Mouse (Mus musculus) pancreas, adult 10 weeks (tissue): ENCODE data around the gene Sprr2f. TPM values are rescaled to one million over a fixed set of nuclear protein-coding genes. Genes with fewer than 3 reads are reported as not detected.

Experiments used
- polyA plus RNA-seq: library from polyadenylated mRNA; stranded (reverse); fragments of 350-450 nt; fragmentation: Illumina TruSeq; extraction: RNeasy Lipid Tissue Mini Kit (QIAGEN cat#74804); gene quantifications from one replicate; pipeline ENCODE4 v1.2.3, GENCODE M21; 2015; ENCODE audit warnings: low read depth, low replicate concordance; ENCODE audit not compliant: insufficient read depth

Sprr2f gene
- not detected for polyA plus RNA-seq

GRCm38 (mm10) chr3:92364887-92365286 is at the start of gene Sprr2f:
Gene Sprr2f (plus strand): TSS chr3:92365187.

GRCm38 (mm10) chr3:92316320-92316719 is 48.7 kb upstream of the Sprr2f start, which contains the start of gene Sprr2b:
Gene Sprr2b (plus strand): TSS chr3:92316620.

GRCm38 (mm10) chr3:92338840-92339239 is 26.1 kb upstream of the Sprr2f start, which contains the start of gene Sprr2d:
Gene Sprr2d (plus strand): TSS chr3:92339140.

GRCm38 (mm10) chr3:92351843-92352242 is 13.1 kb upstream of the Sprr2f start, which contains the start of gene Sprr2e:
Gene Sprr2e (plus strand): TSS chr3:92352143.

GRCm38 (mm10) chr3:92385385-92385784 is 20.4 kb downstream of the Sprr2f start, which contains the start of gene Sprr2h:
Gene Sprr2h (plus strand): TSS chr3:92385685.

DNA sequence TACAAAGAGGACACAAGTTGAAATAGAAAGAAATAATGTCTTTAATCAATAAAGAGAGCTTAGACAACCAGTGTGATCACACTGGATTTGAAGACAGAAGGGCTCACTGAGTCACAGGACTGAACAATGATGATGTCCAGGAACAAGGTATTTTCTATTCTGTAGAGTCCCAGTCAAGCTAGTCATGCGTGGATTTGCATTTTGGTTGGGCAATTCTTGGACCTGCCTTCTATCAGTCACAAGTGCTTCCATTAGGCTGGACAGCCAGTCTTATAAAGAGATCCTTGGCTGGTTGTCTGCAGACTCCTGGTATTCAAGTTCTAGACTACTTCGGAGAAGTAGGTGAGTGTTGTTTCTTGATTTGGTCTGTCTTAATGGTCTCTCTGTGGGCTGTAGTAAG is 42.7 kb downstream of the Sprr2f start, which contains the start of gene Sprr2i:
Gene Sprr2i, plus strand, starts transcription at position 301 of the 400 bp plus-strand sequence.

Other genes with a start within 250 kb of the Sprr2f start
- not detected for gene Prr9, start 241.2 kb upstream of the Sprr2f start, polyA plus RNA-seq
- not detected for gene Lelp1, start 222.4 kb upstream of the Sprr2f start, polyA plus RNA-seq
- gene Sprr2a1, start 149.4 kb upstream of the Sprr2f start, polyA plus RNA-seq: not detected
- not detected for gene Sprr2a2, start 149.3 kb upstream of the Sprr2f start, polyA plus RNA-seq
- not detected for gene Sprr2a3, start 79.8 kb upstream of the Sprr2f start, polyA plus RNA-seq
- not detected for gene Sprr2b, start 48.6 kb upstream of the Sprr2f start, polyA plus RNA-seq
- gene Sprr2d, start 26.0 kb upstream of the Sprr2f start, polyA plus RNA-seq: not detected
- not detected for gene Sprr2e, start 13.0 kb upstream of the Sprr2f start, polyA plus RNA-seq
- gene Sprr2h, start 20.5 kb downstream of the Sprr2f start, polyA plus RNA-seq: not detected
- gene Sprr2i, start 42.8 kb downstream of the Sprr2f start, polyA plus RNA-seq: not detected
- gene Sprr2j-ps, start 52.9 kb downstream of the Sprr2f start, polyA plus RNA-seq: not detected
- not detected for gene Gm9774, start 64.2 kb downstream of the Sprr2f start, polyA plus RNA-seq
- gene Sprr2k, start 67.4 kb downstream of the Sprr2f start, polyA plus RNA-seq: not detected
- gene Sprr1b, start 73.6 kb downstream of the Sprr2f start, polyA plus RNA-seq: not detected
- not detected for gene Sprr3, start 93.5 kb downstream of the Sprr2f start, polyA plus RNA-seq
- not detected for gene Sprr1a, start 120.7 kb downstream of the Sprr2f start, polyA plus RNA-seq
- not detected for gene Sprr4, start 135.3 kb downstream of the Sprr2f start, polyA plus RNA-seq
- gene 2310046K23Rik, start 169.3 kb downstream of the Sprr2f start, polyA plus RNA-seq: not detected
- not detected for gene Ivl, start 208.5 kb downstream of the Sprr2f start, polyA plus RNA-seq
- gene Smcp, start 223.8 kb downstream of the Sprr2f start, polyA plus RNA-seq: not detected
- gene 2210017I01Rik, start 242.3 kb downstream of the Sprr2f start, polyA plus RNA-seq: not detected